Mouse (Mus musculus) forebrain, embryonic 12.5 days (tissue): ENCODE data around the gene Txndc2. TPM values are rescaled to one million over a fixed set of nuclear protein-coding genes. Genes with fewer than 3 reads are reported as not detected.

Experiments used
- ATAC-seq: fragments of 200-750 bp; cut with Nextera tagmentation; 2 replicates; pipeline ENCODE4 v1.8.0; 2017; ENCODE audit warnings: moderate TSS enrichment; ENCODE audit not compliant: low FRiP score
- H3K27ac ChIP-seq: fragments of 300-500 bp; sonication (generic); 2 replicates; pipeline ENCODE4 v1.5.1; 2016; ENCODE audit warnings: mild to moderate bottlenecking
- H3K27me3 ChIP-seq: fragments of 300-500 bp; sonication (generic); 2 replicates; pipeline ENCODE4 v1.6.1; 2016; ENCODE audit warnings: mild to moderate bottlenecking
- H3K36me3 ChIP-seq: fragments of 300-500 bp; sonication (generic); replicated peaks from 2 replicates; pipeline ENCODE4 v1.6.1; 2016; ENCODE audit warnings: mild to moderate bottlenecking
- H3K4me1 ChIP-seq: fragments of 300-500 bp; sonication (generic); 2 replicates; pipeline ENCODE4 v1.6.1; 2016
- H3K4me2 ChIP-seq: fragments of 300-500 bp; sonication (generic); 2 replicates; pipeline ENCODE4 v1.6.1; 2016; ENCODE audit warnings: mild to moderate bottlenecking, moderate library complexity
- H3K4me3 ChIP-seq: fragments of 300-500 bp; sonication (generic); replicated peaks from 2 replicates; pipeline ENCODE4 v1.5.1; 2016; ENCODE audit warnings: mild to moderate bottlenecking
- H3K9ac ChIP-seq: fragments of 300-500 bp; sonication (generic); 2 replicates; pipeline ENCODE4 v1.6.1; 2016; ENCODE audit warnings: mild to moderate bottlenecking
- H3K9me3 ChIP-seq: fragments of 300-500 bp; sonication (generic); 2 replicates; pipeline ENCODE4 v1.6.1; 2016
- WGBS: fragments of 180-500 bp; shearing (Covaris S2); methylation state at CpG from one replicate; pipeline ENCODE4 v1.1.7; 2016; 5-methylcytosine and 5-hydroxymethylcytosine counted together
- polyA plus RNA-seq: library from polyadenylated mRNA; unstranded; fragments of >200 nt; fragmentation: Nextera tagmentation; extraction: Ambion mirVana; gene quantifications from 2 replicates; pipeline ENCODE4 v1.2.1, GENCODE M21; 2016

The Txndc2 gene
- polyA plus RNA-seq, 1 experiment from 2014 or later = 0.17 TPM

DNA sequence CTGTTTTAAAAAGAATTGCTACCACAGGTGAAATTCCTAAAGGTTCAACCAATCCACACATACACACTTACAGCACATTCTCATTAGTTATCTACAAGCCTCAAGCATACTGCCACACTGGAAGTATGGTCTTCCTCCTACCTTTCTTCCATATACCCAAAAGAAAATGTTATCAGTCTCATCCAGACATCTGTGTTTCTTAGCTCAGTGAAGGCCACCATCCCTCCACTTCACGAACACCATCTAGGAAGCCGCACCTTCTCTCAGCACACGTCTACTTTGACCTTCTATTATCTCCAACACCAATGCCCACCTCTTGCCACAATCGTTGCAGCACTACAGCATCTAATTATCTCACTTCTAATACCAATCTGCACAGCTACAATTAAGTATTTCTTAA is 36.0 kb downstream of the Txndc2 start:
- no peak overlapping the region for H3K4me3 ChIP-seq
- ATAC-seq = no peak
- H3K36me3 ChIP-seq = no peaks in the 10 kb centered on the region
- H3K9me3 ChIP-seq = no peaks in the 10 kb centered on the region
- H3K4me2 ChIP-seq = no peak overlapping the region
- H3K9ac ChIP-seq = no peak overlapping the region
- no peak overlapping the region for H3K27ac ChIP-seq
- H3K4me1 ChIP-seq = peaks cover 34% of the 10 kb centered on the region
- WGBS = 81% methylated on average over 4 of the region's 4 CpGs
- no peaks in the 10 kb centered on the region for H3K27me3 ChIP-seq

DNA sequence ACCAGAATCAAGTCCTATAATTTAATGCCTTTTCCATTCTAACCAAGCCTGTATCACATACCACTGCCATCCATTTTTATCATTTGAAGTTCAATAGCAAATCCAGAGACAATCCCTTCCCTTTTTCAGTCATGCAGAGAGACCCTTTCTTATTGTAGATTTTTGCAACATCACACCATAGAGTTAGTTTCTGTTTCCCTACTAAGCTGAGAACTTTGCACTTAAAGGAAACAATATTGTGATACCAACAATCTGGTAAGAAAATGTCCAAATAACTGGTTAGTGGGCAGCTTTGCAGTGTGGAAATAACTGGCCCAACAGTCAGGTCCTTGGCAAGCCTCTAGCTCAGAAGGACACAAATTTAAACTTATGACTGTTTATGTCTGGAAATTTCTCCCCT is 37.1 kb downstream of the Txndc2 start:
- Histone ChIP-seq H3K27ac (no peak overlapping the region), H3K36me3 (no peaks in the 10 kb centered on the region), H3K9me3 (no peaks in the 10 kb centered on the region), H3K9ac (no peak overlapping the region), H3K4me2 (no peak overlapping the region), H3K4me1 (peaks cover 27% of the 10 kb centered on the region), H3K27me3 (no peaks in the 10 kb centered on the region), H3K4me3 (no peak overlapping the region)
- ATAC-seq = no peak

DNA sequence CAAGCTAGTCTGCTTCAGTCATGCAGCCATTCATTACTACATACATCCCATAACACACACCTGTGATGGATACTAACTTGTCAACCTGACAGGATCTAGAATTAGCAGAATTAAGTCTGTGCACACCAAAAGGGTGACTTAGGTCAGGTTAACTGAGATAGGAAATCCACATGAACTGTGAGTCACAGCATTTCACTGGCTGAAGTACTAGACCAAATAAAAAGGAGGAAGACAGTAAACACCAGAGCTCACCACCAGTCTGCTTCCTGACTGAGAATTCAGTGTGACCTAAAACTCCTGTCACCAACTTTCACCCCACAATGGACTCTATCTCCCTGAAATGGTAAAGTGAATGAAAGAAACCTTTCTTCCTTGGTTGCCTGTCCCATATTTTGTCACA is 37.7 kb downstream of the Txndc2 start:
- no peaks in the 10 kb centered on the region for H3K27me3 ChIP-seq
- no peak overlapping the region for H3K9ac ChIP-seq
- H3K9me3 ChIP-seq = no peaks in the 10 kb centered on the region
- H3K27ac ChIP-seq = no peak overlapping the region
- peaks cover 21% of the 10 kb centered on the region for H3K4me1 ChIP-seq
- no peak overlapping the region for H3K4me3 ChIP-seq
- no peak overlapping the region for H3K4me2 ChIP-seq
- ATAC-seq = no peak
- H3K36me3 ChIP-seq = no peaks in the 10 kb centered on the region

DNA sequence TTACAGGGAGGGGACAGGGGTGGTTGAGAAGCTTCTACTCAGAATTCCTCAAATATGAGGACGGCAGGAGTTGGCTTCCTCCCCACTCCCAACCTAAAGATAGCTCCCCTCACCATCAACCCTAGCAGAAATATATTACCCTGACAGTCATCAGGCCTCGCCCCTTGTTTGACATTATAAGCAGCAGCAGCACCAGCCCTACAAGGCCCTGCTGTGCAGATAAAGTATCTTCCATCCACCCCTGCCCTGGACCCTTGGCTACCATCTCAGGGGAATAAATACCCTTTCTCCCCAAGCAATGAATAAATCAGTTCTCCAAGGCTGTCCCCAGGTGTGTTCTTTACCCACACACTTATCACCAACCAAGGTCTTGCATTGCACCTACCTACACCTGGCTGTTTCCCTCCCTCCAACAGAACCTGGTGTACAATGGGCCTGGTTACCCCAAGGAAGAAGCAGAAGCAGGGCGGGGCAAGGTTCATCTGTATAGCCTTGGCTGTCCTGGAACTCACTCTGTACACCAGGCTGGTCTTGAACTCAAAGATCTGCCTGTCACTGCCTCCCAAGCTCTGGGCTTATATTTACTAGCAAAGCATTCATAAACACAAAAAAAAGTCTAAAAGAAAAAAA is 44.0 kb downstream of the Txndc2 start:
- no peaks in the 10 kb centered on the region for H3K9me3 ChIP-seq
- peaks cover 4% of the 10 kb centered on the region; the same call in 1 of the 2 replicates for H3K4me1 ChIP-seq
- H3K9ac ChIP-seq = no peak overlapping the region
- no peak overlapping the region for H3K4me2 ChIP-seq
- no peak overlapping the region for H3K27ac ChIP-seq
- H3K4me3 ChIP-seq = no peak overlapping the region
- WGBS = 89% methylated on average over 3 of the region's 3 CpGs
- no peaks in the 10 kb centered on the region for H3K27me3 ChIP-seq
- no peak for ATAC-seq
- peaks cover 1% of the 10 kb centered on the region for H3K36me3 ChIP-seq

DNA sequence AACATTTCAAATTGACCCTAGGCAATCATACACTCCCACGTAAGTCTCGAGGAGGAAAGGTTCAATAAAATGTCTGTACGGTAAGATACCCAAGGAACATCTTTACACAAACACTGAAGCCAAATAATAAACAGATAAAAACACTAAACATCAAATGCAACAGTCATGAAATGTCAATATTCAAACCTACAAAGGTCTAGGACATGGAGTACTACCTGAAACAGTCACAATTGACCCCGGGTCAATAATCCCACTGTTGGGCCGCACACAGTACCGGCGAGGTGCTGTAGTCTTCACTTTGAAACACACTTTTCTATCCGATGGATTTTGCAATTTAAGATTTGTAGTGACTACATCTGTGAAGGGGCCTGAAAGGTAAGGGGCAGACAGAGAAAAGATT is 47.3 kb downstream of the Txndc2 start:
- Histone ChIP-seq H3K27me3 (no peaks in the 10 kb centered on the region), H3K4me2 (no peak overlapping the region), H3K4me3 (no peak overlapping the region), H3K9me3 (no peaks in the 10 kb centered on the region), H3K27ac (no peak overlapping the region), H3K4me1 (peaks cover 4% of the 10 kb centered on the region; the same call in 1 of the 2 replicates), H3K36me3 (peaks cover 13% of the 10 kb centered on the region), H3K9ac (no peak overlapping the region)
- ATAC-seq = no peak
- 96% methylated on average over 8 of the region's 8 CpGs for WGBS

Other genes with a start within 250 kb of the Txndc2 start
- gene Tmem232, start 101.4 kb downstream of the Txndc2 start, polyA plus RNA-seq = not detected in 2 replicates
- 236 and 246 TPM in 2 replicates for gene Vapa, start 28.6 kb downstream of the Txndc2 start, polyA plus RNA-seq
- 75.8 and 79.0 TPM in 2 replicates for gene Rab31, start 130.6 kb upstream of the Txndc2 start, polyA plus RNA-seq
- gene Ppp4r1, start 140.4 kb upstream of the Txndc2 start, polyA plus RNA-seq = 56.9 and 59.3 TPM in 2 replicates
- gene Ralbp1, start 243.6 kb upstream of the Txndc2 start, polyA plus RNA-seq = 39.6 and 43.9 TPM in 2 replicates